Mouse (Mus musculus) cerebellum, adult 2 months (tissue): Measurements from ENCODE around the gene Wdr93.

Experiments
- CTCF ChIP-seq: fragments of 200-500 bp; IDR thresholded peaks from 2 replicates; pipeline ENCODE4 v1.5.1; 2011; ENCODE audit warnings: low read depth, mild to moderate bottlenecking, control low read depth, low read length, moderate library complexity, borderline replicate concordance; ENCODE audit not compliant: insufficient read depth
- POLR2A ChIP-seq: fragments of 200-500 bp; IDR thresholded peaks from 2 replicates; pipeline ENCODE4 v1.6.1; 2011; ENCODE audit warnings: low read length, control low read depth, borderline replicate concordance; ENCODE audit not compliant: insufficient read depth

DNA sequence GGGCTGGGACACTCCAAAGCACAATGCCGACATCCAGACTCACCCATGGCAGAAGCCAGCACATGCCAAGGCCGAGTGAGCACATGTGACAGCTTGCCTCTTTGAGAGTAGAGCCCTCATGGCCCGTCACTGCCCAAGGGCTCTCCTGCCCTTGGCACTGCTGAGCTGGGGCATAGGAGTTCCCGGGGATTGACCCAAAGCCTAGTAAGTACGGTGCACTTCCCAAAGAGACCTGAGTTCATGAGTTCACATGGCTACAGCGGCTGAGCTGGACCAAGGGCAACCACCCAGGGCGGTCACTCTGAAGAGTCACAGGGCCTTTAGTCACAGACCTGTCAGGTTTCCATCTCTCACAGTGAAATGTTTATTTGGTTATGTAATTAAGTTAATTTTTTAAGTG is 65.6 kb downstream of the Wdr93 start:
- TF ChIP-seq CTCF (no peak), POLR2A (no peak)
